Comparison of ENCODE assay signal across 8 mouse cellular contexts in the genomic region with DNA sequence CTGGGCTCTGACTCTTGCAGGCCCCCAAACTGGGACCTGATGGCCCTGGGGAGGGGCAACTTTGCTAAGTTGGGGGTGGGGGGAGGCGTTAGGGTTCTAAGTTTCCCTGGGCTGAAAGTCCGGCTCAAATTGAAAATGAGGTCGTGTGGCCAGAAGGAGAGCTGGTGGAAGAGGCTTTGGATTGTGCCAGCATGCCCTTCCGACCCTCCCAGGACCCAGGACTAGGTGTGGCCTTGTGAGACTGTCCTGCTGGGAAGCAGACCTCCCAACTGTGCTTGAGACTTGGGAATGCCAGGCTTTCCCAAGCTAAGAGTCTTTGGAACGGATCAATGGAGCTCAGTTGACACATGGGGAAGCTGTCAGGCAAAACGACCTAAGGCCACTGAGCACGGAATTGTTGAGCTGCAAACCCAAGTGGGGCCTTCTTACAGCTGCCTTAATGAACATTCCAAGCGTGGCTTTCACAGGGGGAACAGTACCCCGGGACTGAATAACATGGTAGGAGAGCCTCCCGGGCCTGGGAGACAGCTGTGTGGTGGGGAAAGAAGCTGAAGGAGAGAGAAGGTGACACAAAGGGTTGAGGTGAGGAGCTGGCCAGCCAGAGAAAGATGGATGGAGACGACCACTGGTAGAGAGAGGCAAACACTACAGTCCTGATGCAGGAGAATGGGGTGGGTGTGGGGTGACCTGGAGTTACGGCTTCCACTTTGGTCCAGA. TPM values are rescaled to one million over a fixed set of nuclear protein-coding genes. Genes with fewer than 3 reads are reported as not detected.
A peak's percentile ranks its signal among the peaks of the same experiment; 100 is the strongest.
DNase-seq lines count a peak whose midpoint lies in the region; ATAC-seq lines count a peak whose summit lies in the region.

No protein-coding gene starts in this region.

- H3K4me1 ChIP-seq in heart, embryonic 13.5 days: peaks cover 64% of the 10 kb centered on the region
- peaks cover 59% of the 10 kb centered on the region for H3K4me1 ChIP-seq in heart, embryonic 15.5 days (replicated peaks)
- H3K4me1 ChIP-seq in neural tube, embryonic 12.5 days: peaks cover 18% of the 10 kb centered on the region

- H3K9me3 ChIP-seq in heart, embryonic 13.5 days: no peaks in the 10 kb centered on the region
- no peaks in the 10 kb centered on the region for H3K9me3 ChIP-seq in heart, embryonic 15.5 days (replicated peaks)
- H3K9me3 ChIP-seq in neural tube, embryonic 12.5 days: no peaks in the 10 kb centered on the region

- peak overlapping the region; percentile 96 for H3K4me2 ChIP-seq in heart, embryonic 13.5 days
- H3K4me2 ChIP-seq in heart, embryonic 15.5 days: peak overlapping the region; percentile 75
- H3K4me2 ChIP-seq in neural tube, embryonic 12.5 days (replicated peaks): peak overlapping the region; percentile 96

- no peak for DNase-seq in heart, adult 9 months (ENCODE audit: low spot score in 2 of 2)
- peak; percentile 40 to 57 for DNase-seq in kidney, postnatal 4 days
- DNase-seq in adrenal gland, adult (ENCODE audit: inconsistent age in 2 of 2, low spot score in 1 of 2): no peak
- no peak for DNase-seq in layer of hippocampus, adult 8-10 months (ENCODE audit: low spot score in 2 of 2)

- H3K36me3 ChIP-seq in heart, embryonic 13.5 days: peaks cover 23% of the 10 kb centered on the region
- H3K36me3 ChIP-seq in heart, embryonic 15.5 days: peaks cover 22% of the 10 kb centered on the region
- H3K36me3 ChIP-seq in neural tube, embryonic 12.5 days: peaks cover 22% of the 10 kb centered on the region

- no peaks in the 10 kb centered on the region for H3K27me3 ChIP-seq in heart, embryonic 13.5 days (replicated peaks)
- no peaks in the 10 kb centered on the region for H3K27me3 ChIP-seq in heart, embryonic 15.5 days
- peaks cover 19% of the 10 kb centered on the region for H3K27me3 ChIP-seq in neural tube, embryonic 12.5 days (replicated peaks)

- peak overlapping the region; percentile 56 for H3K4me3 ChIP-seq in heart, embryonic 13.5 days
- peak overlapping the region; percentile 47; the same call in 1 of the 2 replicates for H3K4me3 ChIP-seq in heart, embryonic 15.5 days
- H3K4me3 ChIP-seq in neural tube, embryonic 12.5 days: peak overlapping the region; percentile 41; the same call in 1 of the 2 replicates

- WGBS in heart, embryonic 13.5 days: 39% methylated on average over 12 of the region's 12 CpGs
- WGBS in heart, embryonic 15.5 days: 44% methylated on average over 12 of the region's 12 CpGs
- 50% methylated on average over 12 of the region's 12 CpGs for WGBS in neural tube, embryonic 12.5 days

- peak overlapping the region; percentile 77 for H3K27ac ChIP-seq in heart, embryonic 13.5 days (replicated peaks)
- H3K27ac ChIP-seq in heart, embryonic 15.5 days: peak overlapping the region; percentile 65
- no peak overlapping the region for H3K27ac ChIP-seq in neural tube, embryonic 12.5 days

- ATAC-seq in heart, embryonic 13.5 days (ENCODE audit: extremely low read depth, insufficient number of reproducible peaks, low FRiP score, low TSS enrichment): no peak
- ATAC-seq in heart, embryonic 15.5 days (replicated peaks; ENCODE audit: insufficient number of reproducible peaks, insufficient read depth, low FRiP score, low read depth): no peak
- 0 out of 2 replicates have a peak, but pooled peaks have one; percentile 7 for ATAC-seq in neural tube, embryonic 12.5 days (ENCODE audit: low FRiP score, low read depth)
- no peak for ATAC-seq in monocyte, adult 5-6 weeks (replicated peaks; ENCODE audit: insufficient number of reproducible peaks, low FRiP score, low TSS enrichment, poor library complexity, severe bottlenecking)

- H3K9ac ChIP-seq in heart, embryonic 13.5 days: 0 out of 2 replicates have a peak overlapping the region, but pooled peaks have one; percentile 28
- H3K9ac ChIP-seq in heart, embryonic 15.5 days: no peak overlapping the region
- H3K9ac ChIP-seq in neural tube, embryonic 12.5 days: no peak overlapping the region

RNA-seq across cellular contexts. Expression of gene Maff, which starts 11.7 kb away (rescaled TPM):
- polyA plus RNA-seq in heart, embryonic 13.5 days (2015; fragmentation: Nextera tagmentation; extraction: Ambion mirVana): 1.7 and 2.0 TPM in 2 replicates
- polyA plus RNA-seq in heart, embryonic 15.5 days (2015; fragmentation: Nextera tagmentation; extraction: Ambion mirVana): 3.5 and 3.8 TPM in 2 replicates
- polyA plus RNA-seq in neural tube, embryonic 12.5 days (2016; fragmentation: Nextera tagmentation; extraction: Ambion mirVana): 0.92 and 1.4 TPM in 2 replicates
- 9.8 to 14.5 TPM (median 10.4 TPM) in 3 replicates for total RNA-seq in monocyte, adult 5-6 weeks (2017)
- 1 to 10 TPM; 1.2 to 3.7 (median 2.3) TPM for total RNA-seq in layer of hippocampus, adult 8-10 months (2022)

RNA-seq across cellular contexts. Expression of gene Pla2g6, which starts 29.9 kb away (rescaled TPM):
- 12.2 and 12.7 TPM in 2 replicates for polyA plus RNA-seq in heart, embryonic 13.5 days (2015; fragmentation: Nextera tagmentation; extraction: Ambion mirVana)
- polyA plus RNA-seq in heart, embryonic 15.5 days (2015; fragmentation: Nextera tagmentation; extraction: Ambion mirVana): 9.9 and 13.5 TPM in 2 replicates
- polyA plus RNA-seq in neural tube, embryonic 12.5 days (2016; fragmentation: Nextera tagmentation; extraction: Ambion mirVana): 40.1 and 40.4 TPM in 2 replicates
- 1.1 to 5.4 TPM (median 3.4 TPM) in 3 replicates for total RNA-seq in monocyte, adult 5-6 weeks (2017)
- total RNA-seq in layer of hippocampus, adult 8-10 months (2022): 10 to 100 TPM; 21.0 to 24.8 (median 23.8) TPM

RNA-seq across cellular contexts. Expression of gene Tmem184b, which starts 45.2 kb away (rescaled TPM):
- 65.8 and 72.7 TPM in 2 replicates for polyA plus RNA-seq in heart, embryonic 13.5 days (2015; fragmentation: Nextera tagmentation; extraction: Ambion mirVana)
- 58.3 and 83.8 TPM in 2 replicates for polyA plus RNA-seq in heart, embryonic 15.5 days (2015; fragmentation: Nextera tagmentation; extraction: Ambion mirVana)
- polyA plus RNA-seq in neural tube, embryonic 12.5 days (2016; fragmentation: Nextera tagmentation; extraction: Ambion mirVana): 44.3 and 50.4 TPM in 2 replicates
- total RNA-seq in monocyte, adult 5-6 weeks (2017): 10.6 to 25.9 TPM (median 19.9 TPM) in 3 replicates
- 10 to 100 TPM; 52.5 to 66.5 (median 57.2) TPM for total RNA-seq in layer of hippocampus, adult 8-10 months (2022)

Comparison
In these comparisons a context has a peak if more than half of its experiments do, and no peak if none do; other contexts are left out.
1. DNase-seq: peak in kidney, postnatal 4 days (2 of 2); none in heart, adult 9 months (0 of 2), adrenal gland, adult (0 of 2) and layer of hippocampus, adult 8-10 months (0 of 2).
2. Peak in every context shown above with its lines, with median percentiles within 50 percentile points of each other: H3K4me2 ChIP-seq and H3K4me3 ChIP-seq.